Mouse (Mus musculus) liver, adult 2 months (tissue): Measurements from ENCODE around the gene Arhgap1.

Experiments used
- CTCF ChIP-seq: fragments of 200-500 bp; IDR thresholded peaks from 2 replicates; pipeline ENCODE4 v1.5.1; 2011; ENCODE audit warnings: low read depth, low read length, control low read depth
- POLR2A ChIP-seq: fragments of 200-500 bp; IDR thresholded peaks from 2 replicates; pipeline ENCODE4 v1.6.1; 2011; ENCODE audit warnings: low read length, control low read depth; ENCODE audit not compliant: insufficient read depth; ENCODE audit errors: extremely low read depth

GRCm38 (mm10) chr2:91651458-91652258 lies 2.0 kb downstream of the Arhgap1 start:
- TF ChIP-seq CTCF (no peak), POLR2A (no peak)
